Mouse (Mus musculus) ES-Bruce4 (cell line): Measurements from ENCODE around the gene Tmprss6.

ENCODE experiments used
- CTCF ChIP-seq: IDR thresholded peaks from one replicate; pipeline ENCODE4 v1.8.1; 2011; ENCODE audit warnings: low read depth, low read length
- EP300 ChIP-seq: IDR thresholded peaks from 2 replicates; pipeline ENCODE4 v1.6.1; 2011; ENCODE audit warnings: low read depth, low read length; ENCODE audit not compliant: insufficient read depth
- POLR2A ChIP-seq: IDR thresholded peaks from one replicate; pipeline ENCODE4 v1.8.1; 2011; ENCODE audit warnings: low read length; ENCODE audit not compliant: insufficient read depth

DNA sequence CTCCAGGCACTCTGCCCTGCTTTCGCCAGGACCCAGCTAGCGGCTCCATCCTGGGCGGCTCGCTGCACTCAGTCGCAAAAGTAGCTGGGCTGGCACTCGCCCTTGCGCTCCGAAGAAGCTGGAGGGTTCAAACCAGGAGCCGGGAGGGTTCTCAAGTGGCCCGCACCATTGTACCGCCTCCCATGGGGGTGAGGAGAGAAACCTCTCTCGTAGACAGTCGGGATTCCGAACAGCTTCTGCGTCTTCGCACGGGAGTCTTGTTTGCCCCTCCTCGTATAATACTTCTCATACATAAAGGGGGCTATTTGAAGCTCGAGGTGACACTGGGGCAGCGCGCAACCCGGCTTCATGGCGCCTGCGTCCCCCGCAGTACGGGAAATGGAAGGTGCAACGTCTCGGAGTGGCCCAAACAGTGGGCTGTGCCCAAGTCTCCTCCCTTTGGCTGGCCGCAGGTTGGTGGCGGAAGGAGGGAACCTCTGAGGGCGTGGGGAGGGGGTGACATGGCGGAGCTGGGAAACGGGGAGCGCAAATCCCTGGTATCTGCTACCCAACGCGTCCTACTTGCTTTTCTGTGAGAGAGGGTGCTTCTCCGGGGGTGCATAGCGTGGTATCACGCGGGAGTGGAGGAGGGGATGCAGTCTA, 62.0 kb downstream of the Tmprss6 start, which contains the start of gene Mpst:
- TF ChIP-seq CTCF (no peak), POLR2A (peak; percentile 79), EP300 (no peak)
